Mouse (Mus musculus): ENCODE results near the gene Ulk3.

Gene Ulk3

DNA sequence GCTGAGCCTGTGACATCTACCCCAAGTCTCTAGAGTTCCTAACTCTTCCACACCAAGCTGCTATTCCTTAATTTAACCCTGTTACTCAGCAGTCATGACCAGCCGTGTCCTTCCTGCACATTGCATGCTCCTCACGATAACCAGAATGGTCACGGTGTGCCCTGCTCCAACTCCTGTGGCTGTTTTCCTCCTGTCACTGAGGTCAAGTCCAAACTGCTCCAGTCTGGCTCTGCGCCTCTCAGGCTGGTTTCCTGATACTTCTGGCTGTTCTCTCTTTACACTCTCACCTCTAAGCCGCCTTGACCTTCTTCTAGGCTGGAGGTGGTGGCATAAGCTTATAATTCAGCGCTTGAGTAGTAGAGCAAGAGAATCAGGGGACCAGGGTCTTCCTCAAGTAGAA is 20.8 kb upstream of the Ulk3 start:
- no peak for DNase-seq (ENCODE audit: low spot score)

DNA sequence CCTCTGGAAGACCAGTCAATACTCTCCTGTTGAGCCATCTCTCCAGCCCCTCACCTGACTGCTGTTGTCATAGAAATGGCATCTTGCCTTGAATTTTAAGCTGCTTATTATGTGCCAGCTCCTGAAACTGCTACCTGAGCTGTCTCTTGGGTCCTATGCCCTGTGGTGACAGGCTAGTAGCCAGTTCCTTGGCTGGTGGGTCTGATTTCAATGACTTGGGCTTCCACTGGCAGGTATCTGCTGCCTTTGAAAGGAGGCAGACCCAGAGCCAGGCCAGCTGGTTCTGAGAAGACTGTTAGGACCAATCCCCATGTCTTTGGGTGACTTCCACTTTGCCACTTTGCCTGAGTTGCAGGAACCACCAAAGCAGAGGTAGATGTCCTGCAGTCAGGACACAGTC is 14.9 kb upstream of the Ulk3 start:
- DNase-seq (ENCODE audit: low spot score) = no peak

DNA sequence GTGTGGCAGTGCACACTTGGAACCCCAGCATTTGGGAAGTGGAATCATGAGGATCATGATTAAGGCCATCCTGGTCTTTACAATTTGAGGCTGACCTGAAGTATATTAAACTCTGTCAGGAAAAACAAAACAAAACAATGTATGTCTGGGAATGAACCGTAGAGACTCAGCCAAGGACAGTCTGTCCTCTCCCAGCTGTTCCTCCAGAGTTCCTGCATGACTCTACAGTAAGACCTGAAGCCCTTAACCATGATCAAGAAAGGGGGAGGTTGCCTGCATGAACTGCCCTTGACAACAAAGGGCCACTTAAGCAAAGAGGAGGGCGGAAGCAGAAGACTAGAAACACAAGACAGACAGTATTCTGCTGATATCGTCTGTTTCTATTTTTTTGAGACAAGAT is 13.7 kb upstream of the Ulk3 start:
- no peak for DNase-seq (ENCODE audit: low spot score)

DNA sequence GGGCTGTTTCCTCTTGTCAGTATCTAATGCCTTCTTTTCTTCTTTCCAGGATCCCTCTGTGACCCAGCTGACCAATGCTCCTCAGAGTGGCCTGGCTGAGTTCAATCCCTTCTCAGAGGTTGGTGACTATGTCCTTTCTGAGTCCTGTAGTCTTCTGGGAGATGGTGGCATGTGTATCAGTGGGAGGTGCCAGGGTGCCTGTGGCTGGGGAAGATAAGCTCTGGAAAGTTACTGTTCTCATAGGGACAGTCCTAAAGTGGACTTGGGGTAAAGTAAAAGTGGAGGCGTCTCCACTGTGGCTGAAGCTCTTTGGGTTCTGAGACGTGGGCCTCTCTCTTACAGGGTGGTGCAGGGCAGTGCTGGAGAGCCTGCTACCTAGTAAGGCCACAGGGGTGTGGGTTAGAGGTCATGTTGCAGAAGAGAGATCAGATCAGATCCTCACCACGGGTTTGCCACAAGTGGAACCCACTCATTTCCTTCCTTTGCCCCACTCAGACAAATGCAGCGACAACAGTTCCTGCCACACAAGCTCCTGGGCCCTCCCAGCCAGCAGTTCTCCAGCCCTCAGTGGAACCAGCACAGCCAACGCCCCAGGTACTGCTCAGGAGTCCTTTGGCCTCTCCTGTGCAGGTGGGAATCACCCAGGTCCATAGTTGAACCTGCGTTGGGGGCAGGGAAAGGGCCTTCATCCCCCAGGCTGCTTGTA is 12.0 kb upstream of the Ulk3 start:
- no peak for DNase-seq (ENCODE audit: low spot score)

DNA sequence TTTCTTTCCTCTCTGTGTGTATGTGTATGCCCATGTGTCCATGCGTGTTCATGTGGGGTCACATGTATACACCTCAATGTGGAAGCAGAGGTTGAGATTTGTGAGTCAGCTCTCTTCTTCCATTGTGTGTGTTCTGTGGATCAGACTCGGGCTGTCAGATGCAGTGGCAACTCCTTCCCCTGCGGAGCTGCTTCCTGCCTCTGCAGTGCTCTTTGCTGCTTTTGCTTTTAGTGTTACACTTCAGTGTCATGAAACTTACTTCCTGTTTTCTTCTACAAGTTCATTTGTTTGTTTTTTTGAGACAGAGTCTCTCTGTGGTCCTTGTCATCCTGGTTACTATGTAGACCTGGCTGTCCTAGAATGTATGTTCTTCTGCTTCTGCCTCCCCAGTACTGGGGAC is 4.3 kb upstream of the Ulk3 start:
- no peak for DNase-seq (ENCODE audit: low spot score)

DNA sequence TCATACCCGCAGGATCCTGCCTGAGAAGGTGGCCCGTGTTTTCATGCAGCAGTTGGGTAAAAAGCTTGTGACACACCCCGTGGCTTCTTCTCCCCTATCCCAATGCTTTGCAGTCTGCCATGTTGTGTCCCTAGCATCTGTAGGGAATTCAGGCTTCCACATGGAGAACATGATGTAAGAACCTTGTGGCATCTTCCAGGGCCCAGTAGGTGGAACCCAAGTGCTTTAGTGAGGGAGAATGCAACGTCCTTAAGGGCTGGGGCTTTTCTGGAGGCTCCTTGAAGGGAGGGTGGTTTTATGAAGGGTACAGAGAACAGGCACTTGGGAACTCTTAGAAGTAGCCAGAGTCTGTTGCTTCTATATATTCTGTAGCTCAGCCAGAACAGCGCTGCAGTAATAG is 1.5 kb downstream of the Ulk3 start:
- DNase-seq (ENCODE audit: low spot score) = peak; percentile 67

DNA sequence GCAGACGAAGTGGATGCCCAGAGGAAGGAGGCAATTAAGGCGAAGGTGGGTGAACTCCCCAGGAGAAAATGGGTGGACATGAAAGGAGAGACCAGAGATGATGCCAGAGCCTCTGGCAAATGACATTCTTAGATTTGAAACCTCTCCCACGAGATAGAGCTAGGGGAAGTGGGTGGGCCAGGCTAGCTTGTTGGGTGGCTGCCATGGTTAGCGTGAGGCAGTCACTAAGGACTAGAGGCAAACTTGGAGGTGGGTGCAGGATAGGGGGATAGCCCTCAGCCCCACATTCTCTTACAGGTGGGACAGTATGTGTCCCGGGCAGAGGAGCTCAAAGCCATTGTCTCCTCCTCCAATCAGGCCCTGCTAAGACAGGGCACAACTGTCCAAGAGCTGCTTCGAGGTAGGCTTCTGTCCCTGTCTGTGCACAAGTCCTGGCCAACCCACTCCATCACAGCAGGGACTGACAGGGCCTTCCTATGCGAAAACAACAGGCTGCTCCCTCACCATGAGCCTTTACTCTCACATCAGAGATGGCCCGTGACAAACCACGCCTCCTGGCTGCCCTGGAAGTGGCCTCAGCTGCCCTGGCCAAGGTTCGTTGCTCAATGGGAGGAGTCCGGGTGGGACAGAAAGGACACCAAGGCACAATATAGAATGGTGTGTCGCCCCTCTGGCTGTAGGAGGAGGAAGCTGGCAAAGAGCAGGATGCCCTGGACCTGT is 4.4 kb downstream of the Ulk3 start:
- DNase-seq (ENCODE audit: low spot score) = no peak

DNA sequence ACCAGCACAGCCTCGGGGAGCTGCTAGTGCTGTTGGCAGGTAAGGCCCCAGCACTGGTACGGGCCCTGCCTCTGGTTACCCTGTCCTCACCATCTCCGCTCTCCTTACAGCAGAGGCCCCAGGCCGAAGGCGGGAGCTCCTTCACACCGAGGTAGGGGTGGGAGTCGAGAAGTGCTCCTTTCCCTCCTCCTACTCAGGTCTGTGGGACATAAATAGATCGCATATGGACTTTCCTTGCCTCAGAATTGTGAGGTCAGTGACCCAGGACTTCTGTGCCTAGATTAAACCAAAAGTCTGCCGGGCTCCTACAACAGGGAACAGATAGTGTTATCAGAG is 4.9 kb downstream of the Ulk3 start:
- no peak for DNase-seq (ENCODE audit: low spot score)

DNA sequence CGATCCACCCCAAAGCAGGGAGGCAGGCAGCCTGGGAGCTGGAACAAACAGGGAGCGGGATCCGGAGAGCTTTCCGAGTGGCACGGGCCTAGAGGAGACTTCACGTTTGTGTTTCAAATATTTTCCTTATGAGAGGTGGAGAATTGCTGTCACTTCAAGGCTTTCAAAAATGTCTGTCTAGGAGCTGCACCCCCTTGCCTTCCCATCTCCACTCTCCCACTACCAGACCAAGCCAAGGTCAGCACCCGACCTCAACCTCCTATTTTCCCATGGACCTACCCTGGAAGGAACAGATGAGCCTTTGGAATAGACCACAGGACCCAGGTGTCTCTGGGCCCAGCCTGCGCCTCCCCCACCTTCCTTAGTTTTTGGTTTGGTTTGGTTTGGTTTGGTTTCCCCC is 8.0 kb downstream of the Ulk3 start:
- DNase-seq (ENCODE audit: low spot score) = no peak

DNA sequence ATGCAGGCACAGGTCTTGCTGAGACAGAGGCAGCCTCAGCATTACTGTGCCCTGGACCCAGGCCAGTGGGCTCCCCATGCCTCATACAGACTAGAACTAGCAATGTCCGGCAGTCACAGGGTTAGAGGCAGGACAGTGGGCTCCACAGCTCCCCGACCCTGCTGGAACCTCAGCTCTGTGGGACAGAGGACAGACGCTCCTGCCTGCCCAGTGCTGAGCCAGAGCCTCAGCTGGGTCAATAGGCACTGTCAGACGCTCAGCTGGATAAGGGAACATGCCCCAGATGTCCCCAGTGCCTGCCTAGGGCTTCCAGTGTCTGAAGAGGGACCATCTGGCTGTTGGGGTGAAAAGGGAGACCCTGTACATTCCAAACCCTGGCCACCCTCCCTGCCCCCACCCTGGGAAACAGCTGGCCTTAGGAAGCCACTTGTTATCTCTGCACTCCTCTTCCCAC is 8.7 kb downstream of the Ulk3 start:
- DNase-seq (ENCODE audit: low spot score) = peak; percentile 62

DNA sequence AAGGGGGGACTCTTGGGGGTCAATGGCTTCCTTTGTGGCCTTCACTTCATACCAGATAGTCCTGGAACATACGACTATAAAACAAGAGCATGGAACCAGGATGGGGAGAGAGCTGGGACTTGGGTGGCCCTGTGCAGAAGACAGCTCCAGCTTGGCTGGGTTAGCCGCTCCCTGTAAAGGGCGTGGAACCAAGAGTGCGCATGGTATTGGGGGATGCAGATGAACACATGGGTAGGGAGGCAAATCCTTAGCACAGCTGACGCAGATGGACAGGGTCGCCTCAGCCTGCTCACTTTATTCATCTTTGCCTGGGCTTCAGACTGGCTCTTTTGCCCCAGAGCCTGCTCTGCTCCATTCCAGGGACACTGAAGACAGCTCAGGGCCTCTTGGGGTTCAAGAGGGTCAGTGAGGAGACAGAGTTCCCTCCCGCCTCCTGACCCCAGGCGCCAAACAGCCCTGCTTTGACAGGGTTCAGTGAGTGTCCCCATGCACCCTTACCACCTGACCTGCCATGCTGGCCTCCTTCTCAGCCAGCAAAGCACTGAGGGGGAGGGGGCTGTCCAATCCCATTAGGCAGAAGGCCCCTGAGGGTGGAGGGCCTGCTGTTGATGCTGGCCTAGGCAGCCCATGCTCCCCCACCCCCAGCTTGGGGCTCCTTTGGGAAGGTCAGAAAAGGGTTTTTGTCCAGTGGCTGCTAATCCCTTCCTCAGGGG is 9.8 kb downstream of the Ulk3 start:
- DNase-seq (ENCODE audit: low spot score) = peak; percentile 82

DNA sequence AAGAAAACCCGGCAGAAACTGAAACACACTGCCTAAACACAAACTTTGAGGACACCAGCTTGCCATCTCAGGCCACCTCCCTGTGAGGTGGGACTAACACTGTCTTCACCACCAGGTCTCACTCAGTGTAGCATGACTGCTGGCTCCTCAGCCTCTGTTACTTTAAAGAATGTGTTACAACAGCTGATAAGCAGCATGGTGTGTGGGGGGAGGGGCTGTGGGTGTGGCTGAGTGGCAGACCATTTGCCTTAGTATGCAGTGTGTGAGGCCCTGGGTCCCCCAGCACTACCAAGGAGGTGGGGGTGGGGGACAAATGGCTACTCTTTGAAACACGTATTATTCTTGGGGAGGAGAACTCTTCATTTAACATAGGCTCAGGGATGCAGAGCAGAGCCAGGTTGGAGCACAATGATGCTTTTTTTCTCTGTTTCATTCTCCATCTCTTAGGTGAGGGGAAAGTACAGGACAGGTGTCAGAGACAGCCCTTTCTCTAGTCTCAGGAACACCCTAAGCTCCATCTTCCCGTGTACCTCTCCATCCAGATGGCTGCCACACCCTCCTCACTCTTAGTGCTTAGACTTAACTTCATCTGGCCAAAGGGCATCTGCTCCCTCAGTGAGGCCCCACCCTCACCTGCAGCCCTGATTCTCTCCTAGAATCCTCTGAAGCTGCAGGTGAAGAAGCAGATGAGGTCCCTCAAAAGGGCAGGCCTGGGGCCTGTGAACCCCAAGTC is 11.5 kb downstream of the Ulk3 start:
- peak; percentile 60 for DNase-seq (ENCODE audit: low spot score)

DNA sequence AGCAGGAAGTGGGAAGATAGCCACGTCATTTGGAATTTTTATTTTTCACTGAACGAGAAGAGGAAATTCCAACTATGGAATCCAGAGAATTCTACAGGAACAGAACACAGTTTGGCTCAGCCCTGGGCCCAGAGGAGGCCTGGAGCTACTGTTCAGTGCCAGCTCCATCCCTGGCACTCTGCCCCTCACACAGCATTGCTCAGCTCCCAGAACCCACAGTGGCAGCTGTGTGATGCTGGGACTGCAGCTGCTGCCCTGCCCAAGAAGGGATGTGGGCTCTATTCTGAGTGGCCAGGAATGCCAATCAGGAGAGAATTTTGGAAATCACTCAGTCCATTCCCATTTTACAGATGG is 12.1 kb downstream of the Ulk3 start:
- DNase-seq (ENCODE audit: low spot score) = no peak

DNA sequence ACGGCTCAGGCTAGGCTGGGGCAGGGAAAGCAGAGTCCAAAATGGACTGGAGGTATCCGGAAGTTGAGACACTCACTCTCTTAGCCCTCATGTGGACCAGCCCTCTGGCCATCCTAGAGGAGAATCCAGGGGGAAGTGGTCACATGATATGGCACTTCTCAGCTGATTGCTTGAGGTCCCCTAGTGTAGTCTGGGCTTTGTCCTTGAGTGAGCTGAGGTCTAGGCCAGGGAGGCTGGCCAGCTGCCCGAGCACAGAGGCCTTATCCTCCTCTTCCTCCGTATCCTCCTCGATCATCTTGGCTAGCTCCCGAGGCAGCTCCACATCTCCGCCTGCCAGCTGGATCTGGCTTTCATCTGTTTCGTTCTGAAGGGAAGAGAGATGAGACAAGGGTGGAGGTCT is 12.8 kb downstream of the Ulk3 start:
- DNase-seq (ENCODE audit: low spot score) = no peak

DNA sequence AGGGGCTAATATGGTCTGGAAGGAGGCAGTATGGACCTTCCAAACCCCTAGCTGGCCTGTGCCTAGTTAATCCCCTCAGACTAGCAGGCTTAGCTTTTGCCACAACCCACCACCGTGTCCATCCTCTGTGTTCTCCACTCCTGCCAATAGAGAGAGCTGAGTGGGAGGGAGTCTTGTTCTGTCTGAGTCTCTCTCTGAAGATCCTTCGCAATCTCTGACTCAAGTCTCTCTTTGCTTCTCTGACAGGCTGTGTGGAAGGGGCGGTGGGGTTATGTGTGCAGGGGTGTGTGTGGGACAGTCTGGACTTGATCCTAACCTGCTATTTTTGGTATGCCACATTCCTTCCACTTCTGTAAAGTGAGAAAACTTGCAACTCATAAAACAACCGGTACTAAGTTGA is 15.6 kb downstream of the Ulk3 start:
- no peak for DNase-seq (ENCODE audit: low spot score)

DNA sequence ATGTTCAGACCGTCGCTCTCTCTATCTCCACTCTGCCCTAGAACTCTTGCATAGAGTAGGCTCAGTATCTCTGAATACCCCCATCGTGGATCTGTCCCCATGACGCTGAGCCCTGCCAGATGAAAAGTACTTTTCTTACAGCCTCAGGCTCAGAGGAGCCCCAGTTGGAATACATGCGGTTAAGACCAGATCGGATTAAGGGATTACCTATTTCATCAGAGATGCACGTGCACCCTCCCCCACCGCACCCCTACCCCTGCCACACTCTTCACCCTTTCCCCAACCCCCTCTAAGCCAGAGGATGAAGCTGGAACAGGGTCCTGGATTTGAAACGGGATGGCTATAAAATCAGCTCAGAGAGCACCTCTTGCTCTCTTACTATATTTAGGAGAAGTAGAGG is 16.3 kb downstream of the Ulk3 start:
- peak; percentile 53 for DNase-seq (ENCODE audit: low spot score)

DNA sequence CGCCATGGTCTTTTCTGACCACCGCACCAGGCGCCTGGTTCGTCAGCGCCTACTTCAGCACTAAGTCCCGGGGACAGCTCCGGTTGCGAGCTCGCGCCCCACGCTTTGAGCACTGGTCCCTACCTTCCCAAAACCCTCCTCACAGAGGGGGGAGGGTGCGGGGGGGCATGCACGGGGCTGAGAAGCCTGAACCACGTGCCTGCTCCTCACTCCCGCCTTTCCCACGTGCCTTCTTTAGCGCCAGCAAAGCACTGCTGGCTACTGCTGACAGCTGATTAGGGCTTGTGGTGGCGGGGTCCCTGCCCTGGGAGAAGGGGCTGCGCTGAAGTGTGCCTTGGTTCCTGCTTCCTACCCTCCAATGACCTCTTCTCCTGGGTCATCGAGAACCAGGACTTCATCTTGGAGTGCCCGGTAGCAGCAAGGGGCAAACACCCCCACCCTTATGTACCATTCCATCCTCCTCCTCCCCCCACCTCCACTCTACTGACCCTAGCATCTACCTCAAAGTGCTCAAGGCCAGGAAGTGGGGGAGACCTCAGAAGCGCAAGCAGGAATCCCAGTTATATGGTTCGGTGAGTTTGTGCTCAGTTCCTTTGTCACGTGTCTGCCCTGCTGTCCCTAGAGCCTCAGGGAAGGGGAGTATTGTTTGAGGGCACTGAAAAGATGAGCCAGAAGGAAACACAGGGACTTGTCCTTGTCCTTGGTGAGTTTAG is 17.0 kb downstream of the Ulk3 start, which contains the start of gene Cplx3:
Gene Cplx3 (minus strand): TSS at position 143 of the 713 bp plus-strand sequence.
- DNase-seq (ENCODE audit: low spot score) = peak; percentile 76

DNA sequence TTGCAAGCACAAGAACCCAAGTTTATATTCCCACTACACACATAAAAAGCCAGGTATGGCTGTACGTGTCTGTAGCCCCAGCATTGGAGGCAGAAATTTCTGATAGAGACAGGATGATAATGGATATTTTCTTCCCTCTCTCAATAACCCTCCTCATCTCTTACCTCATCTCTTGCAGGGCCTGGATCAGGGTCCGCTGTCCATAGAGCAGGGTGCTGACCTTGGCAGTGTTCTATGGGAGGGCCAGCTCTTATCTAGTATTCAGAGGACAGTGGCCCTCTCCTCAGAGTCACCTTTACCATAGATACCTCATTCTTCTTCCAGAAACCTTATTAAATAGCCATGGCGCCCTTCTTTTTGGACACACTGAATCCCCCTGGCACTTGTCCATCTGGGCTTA is 20.6 kb downstream of the Ulk3 start:
- no peak for DNase-seq (ENCODE audit: low spot score)

DNA sequence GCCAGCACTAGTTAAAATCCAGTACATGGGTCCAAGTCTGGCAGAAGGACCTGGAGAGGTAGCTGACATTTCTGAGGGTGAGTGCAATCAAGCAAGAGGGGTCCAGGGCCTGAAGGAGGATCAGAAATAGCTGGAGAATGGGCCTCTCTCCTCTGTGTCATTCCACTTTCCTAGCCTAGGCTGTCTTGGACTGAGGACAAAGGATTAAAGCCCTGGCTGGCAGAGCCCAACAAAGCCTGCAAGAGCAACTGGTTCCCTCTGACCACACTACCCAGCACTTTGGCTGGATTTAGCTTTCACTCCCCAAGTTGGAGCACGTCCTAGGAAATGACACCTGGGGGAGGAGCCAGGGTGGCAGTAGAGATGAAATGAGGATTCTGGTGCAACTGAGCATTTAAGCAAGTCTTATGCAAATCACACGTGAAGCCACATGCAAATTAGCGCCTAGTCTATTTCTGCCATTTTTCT is 21.1 kb downstream of the Ulk3 start:
- DNase-seq (ENCODE audit: low spot score) = no peak

DNA sequence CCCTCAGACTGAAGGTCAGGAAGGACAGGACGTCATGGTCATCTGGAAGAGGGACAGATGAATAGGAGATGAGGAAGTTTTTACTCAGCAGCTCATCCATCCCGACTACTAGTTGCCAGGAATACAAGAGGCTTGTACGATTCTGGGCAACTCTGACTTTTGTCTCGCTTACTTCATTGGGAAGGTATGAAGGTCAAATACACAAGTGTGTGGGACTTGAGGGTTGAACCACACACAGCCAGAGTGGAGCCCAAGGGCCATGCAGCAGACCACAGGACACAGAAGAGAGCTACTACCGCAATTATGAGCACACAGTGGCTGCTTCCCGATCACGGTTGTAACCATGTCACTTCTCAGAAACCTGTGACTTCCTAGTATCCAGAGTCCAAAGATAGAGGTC is 23.3 kb downstream of the Ulk3 start:
- DNase-seq (ENCODE audit: low spot score) = no peak

DNA sequence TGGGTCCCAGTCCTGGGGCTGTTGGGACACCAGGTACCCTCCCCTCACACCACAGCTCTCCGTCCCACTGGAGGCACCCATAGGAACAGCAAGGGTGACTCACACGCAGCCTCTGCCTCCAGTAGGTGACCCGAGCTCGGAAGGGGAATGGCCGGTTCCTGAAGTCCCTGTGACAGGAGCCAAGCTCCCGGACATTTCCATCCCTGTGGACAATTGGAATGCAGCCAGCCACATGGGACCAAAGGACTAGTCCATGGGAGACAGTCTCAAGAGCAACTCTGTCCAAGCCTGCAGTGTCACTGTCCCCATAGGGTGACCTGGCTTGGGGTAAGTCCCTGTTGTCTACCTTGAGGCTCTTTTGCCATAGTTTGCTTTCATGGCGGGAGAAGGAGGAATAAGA is 24.7 kb downstream of the Ulk3 start:
- no peak for DNase-seq (ENCODE audit: low spot score)

DNA sequence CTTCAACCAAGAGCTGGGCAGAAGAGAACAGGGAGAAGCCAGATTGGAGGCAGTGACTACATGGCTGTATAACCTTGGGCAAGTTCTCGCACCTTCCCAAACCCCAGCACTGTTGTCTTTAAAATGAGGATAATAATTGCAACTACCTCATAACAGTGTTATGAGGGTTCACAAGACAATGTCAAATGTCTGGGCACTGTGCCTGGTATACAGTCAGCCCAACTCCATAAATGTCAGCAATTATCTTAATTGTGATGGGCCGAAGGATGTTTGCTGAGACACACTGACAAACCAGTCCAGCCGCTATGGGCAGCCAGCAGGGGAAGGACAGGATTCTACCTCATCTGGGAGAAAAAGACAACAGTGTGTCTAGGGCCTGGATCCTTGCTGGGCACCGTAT is 25.5 kb downstream of the Ulk3 start:
- DNase-seq (ENCODE audit: low spot score) = no peak

Data from retina, embryonic 14.5 days (tissue).